9 mouse cellular contexts compared by ENCODE assay signal in genomic region chr19:48413836-48414235, GRCm38 (mm10).
A peak's percentile ranks its signal among the peaks of the same experiment; 100 is the strongest.
DNase-seq lines count a peak whose midpoint lies in the region; ATAC-seq and TF ChIP-seq lines count a peak whose summit lies in the region.
"Had no signal": no experiment of that assay in that cellular context is flagged by ENCODE, and none has a peak within 500 bp of the region (broad histone marks: within the 10 kb centered on the region; RNA-seq: fewer than 3 reads in every experiment).

No protein-coding gene starts in this region.

- DNase-seq in cerebellum, adult 8-10 months = peak; percentile 11
- DNase-seq in cerebellum, adult 9-11 months = no peak
- no peak for DNase-seq in lung, adult 2 months
- DNase-seq in lung, postnatal 25 days (ENCODE audit: low spot score) = no peak
- peak; percentile 42 for DNase-seq in kidney, postnatal 10 days
- DNase-seq in thymus, postnatal 0 days (ENCODE audit: low spot score) = no peak
- DNase-seq: liver, embryonic 13.5 days had no signal

- no peaks in the 10 kb centered on the region for H3K4me1 ChIP-seq in lung, adult 2 months (ENCODE audit: control insufficient read depth, insufficient read depth, low read length)
- H3K4me1 ChIP-seq in hindbrain, embryonic 13.5 days (replicated peaks) = no peaks in the 10 kb centered on the region
- H3K4me1 ChIP-seq: liver, embryonic 13.5 days had no signal

- TF ChIP-seq CTCF in lung, adult 2 months (IDR thresholded peaks at IDR 0.05; ENCODE audit: insufficient read depth, low read length) = peak; percentile 16; the same call in 1 of the 2 replicates

- no peaks in the 10 kb centered on the region for H3K36me3 ChIP-seq in hindbrain, embryonic 13.5 days
- H3K36me3 ChIP-seq: liver, embryonic 13.5 days had no signal

- peaks cover 2% of the 10 kb centered on the region; the same call in 1 of the 2 replicates for H3K27me3 ChIP-seq in hindbrain, embryonic 13.5 days
- H3K27me3 ChIP-seq: liver, embryonic 13.5 days had no signal

- H3K4me2 ChIP-seq in hindbrain, embryonic 13.5 days = no peak overlapping the region
- H3K4me2 ChIP-seq: liver, embryonic 13.5 days had no signal

- H3K9me3 ChIP-seq in hindbrain, embryonic 13.5 days = no peaks in the 10 kb centered on the region
- H3K9me3 ChIP-seq: liver, embryonic 13.5 days had no signal

- no peak for TF ChIP-seq POLR2A in lung, adult 2 months (IDR thresholded peaks at IDR 0.05; ENCODE audit: borderline replicate concordance, extremely low read depth, low read depth, low read length)

- ATAC-seq in megakaryocyte, adult 5-6 weeks (ENCODE audit: poor library complexity, severe bottlenecking) = peak; percentile 64
- ATAC-seq in hindbrain, embryonic 13.5 days (ENCODE audit: low FRiP score) = no peak

- no peak overlapping the region for H3K4me3 ChIP-seq in lung, adult 2 months (replicated peaks; ENCODE audit: extremely low read depth, low read depth, low read length)
- H3K4me3 ChIP-seq in hindbrain, embryonic 13.5 days = no peak overlapping the region
- H3K4me3 ChIP-seq: liver, embryonic 13.5 days had no signal

- no peak overlapping the region for H3K27ac ChIP-seq in hindbrain, embryonic 13.5 days
- H3K27ac ChIP-seq: liver, embryonic 13.5 days had no signal

- WGBS in lung, adult 2 months = 50% methylated on average over 2 of the region's 2 CpGs
- WGBS in hindbrain, embryonic 13.5 days = 67% methylated on average over 2 of the region's 2 CpGs

- no peak overlapping the region for H3K9ac ChIP-seq in hindbrain, embryonic 13.5 days
- H3K9ac ChIP-seq: liver, embryonic 13.5 days had no signal

Comparison
In these comparisons a context has a peak if more than half of its experiments do, and no peak if none do; other contexts are left out.
1. DNase-seq: peak in cerebellum, adult 8-10 months (single experiment) and kidney, postnatal 10 days (single experiment); none in cerebellum, adult 9-11 months (single experiment), lung, adult 2 months (single experiment), lung, postnatal 25 days (single experiment) and thymus, postnatal 0 days (single experiment).